Mouse (Mus musculus): Measurements from ENCODE around the gene Pnliprp1.

DNA sequence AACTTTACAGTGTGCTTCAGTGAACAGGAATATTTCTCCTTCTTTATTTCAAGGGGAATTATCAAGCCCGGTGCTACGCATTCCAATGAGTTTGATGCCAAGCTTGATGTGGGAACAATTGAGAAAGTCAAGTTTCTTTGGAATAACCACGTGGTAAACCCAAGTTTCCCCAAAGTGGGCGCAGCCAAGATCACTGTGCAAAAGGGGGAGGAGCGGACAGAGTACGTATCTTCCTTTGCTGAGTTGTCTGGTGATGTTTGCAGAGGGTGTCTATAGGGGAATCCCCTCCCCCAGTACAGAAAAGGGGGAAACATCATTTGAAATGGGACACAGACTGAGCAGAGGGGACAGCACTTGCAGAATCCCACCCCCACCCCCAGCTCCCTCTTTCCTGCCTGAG, 12.3 kb downstream of the Pnliprp1 start:
- TF ChIP-seq CTCF (IDR thresholded peaks at IDR 0.05; ENCODE audit: insufficient read depth, low read depth, low read length) (no peak), POLR2A (IDR thresholded peaks at IDR 0.05; ENCODE audit: insufficient read depth, low read depth, low read length) (no peak)
